Mouse (Mus musculus) cerebellum, postnatal 10 days (tissue): ENCODE results near the gene Zbtb26.
A peak's percentile ranks its signal among the peaks of the same experiment; 100 is the strongest.

Experiments
- DNase-seq, 2 experiments: peaks; one replicate each; pipeline ENCODE4 v3.0.0; 2021; ENCODE audit warnings: mixed read lengths in 2 of 2

Zbtb26 gene

GRCm38 (mm10) chr2:37442611-37443591 is at the start of gene Zbtb26, which contains the start of the genes Zbtb6 and Rabgap1:
Gene Zbtb26, minus strand, starts transcription at chr2:37443135.
Gene Zbtb6, minus strand, starts transcription at chr2:37443171.
Gene Rabgap1, plus strand, starts transcription at chr2:37443279.
- DNase-seq, result peak; percentile 98

GRCm38 (mm10) chr2:37488956-37489355 is 46.0 kb upstream of the Zbtb26 start:
- DNase-seq, result no peak

- DNase-seq, result no peak
These were observed 43.5 kb upstream of the Zbtb26 start for GRCm38 (mm10) chr2:37486408-37486807.

- peak; percentile 41 to 79 for DNase-seq
These were observed 42.4 kb upstream of the Zbtb26 start for GRCm38 (mm10) chr2:37485370-37485769.

GRCm38 (mm10) chr2:37484165-37484564 is 41.2 kb upstream of the Zbtb26 start:
- no peak for DNase-seq

- DNase-seq, result no peak
These were observed 37.1 kb upstream of the Zbtb26 start for GRCm38 (mm10) chr2:37480039-37480438.

- no peak for DNase-seq
These were observed 36.6 kb upstream of the Zbtb26 start for GRCm38 (mm10) chr2:37479559-37479958.

GRCm38 (mm10) chr2:37466266-37466665 is 23.3 kb upstream of the Zbtb26 start:
- DNase-seq, result no peak

- no peak for DNase-seq
These were observed 17.8 kb upstream of the Zbtb26 start for GRCm38 (mm10) chr2:37460707-37461106.

GRCm38 (mm10) chr2:37452376-37452760 is 9.4 kb upstream of the Zbtb26 start:
- no peak for DNase-seq

- peak; percentile 96 to 98 for DNase-seq
These were observed 8.9 kb upstream of the Zbtb26 start for GRCm38 (mm10) chr2:37451667-37452375.

GRCm38 (mm10) chr2:37431609-37432008 is 11.3 kb downstream of the Zbtb26 start:
- peak in 1 of 2 experiments; percentile 17 for DNase-seq

GRCm38 (mm10) chr2:37430593-37431464 is 12.1 kb downstream of the Zbtb26 start:
- DNase-seq, result peak; percentile 89 to 92

GRCm38 (mm10) chr2:37423671-37424070 is 19.3 kb downstream of the Zbtb26 start:
- DNase-seq, result peak in 1 of 2 experiments; percentile 10

GRCm38 (mm10) chr2:37422306-37423304 is 20.3 kb downstream of the Zbtb26 start, which contains the start of gene Rc3h2:
Gene Rc3h2, minus strand, starts transcription at chr2:37422903.
- peak; percentile 97 to 98 for DNase-seq

- DNase-seq, result no peak
These were observed 21.0 kb downstream of the Zbtb26 start for GRCm38 (mm10) chr2:37421903-37422302.

GRCm38 (mm10) chr2:37395539-37395938 is 47.4 kb downstream of the Zbtb26 start:
- DNase-seq, result no peak

- DNase-seq, result no peak
These were observed 60.0 kb downstream of the Zbtb26 start for GRCm38 (mm10) chr2:37382921-37383320.
